Mouse (Mus musculus) left cerebral cortex, adult 8-10 months (tissue): ENCODE data around the gene Dgat2l6. TPM values are rescaled to one million over a fixed set of nuclear protein-coding genes. Genes with fewer than 3 reads are reported as not detected.

Source experiments
- DNase-seq, 2 experiments: peaks; one replicate each; pipeline ENCODE4 v3.0.0; 2022; ENCODE audit warnings: low spot score in 2 of 2
- total RNA-seq, 4 experiments: library from RNA; stranded (reverse); gene quantifications; 2 replicates each; pipeline ENCODE4 v1.2.4; 2022

The Dgat2l6 gene
- total RNA-seq: under 1 TPM; 0.13 to 0.63 (median 0.55) TPM

- DNase-seq: no peak
Observed at GRCm38 (mm10) chrX:100524471-100524870, at the start of gene Dgat2l6. Gene Dgat2l6 (plus strand): TSS chrX:100524838.

GRCm38 (mm10) chrX:100475569-100476223 lies 48.9 kb upstream of the Dgat2l6 start:
- no peak for DNase-seq

- peak; percentile 4 to 18 for DNase-seq
Observed at GRCm38 (mm10) chrX:100480317-100480716, 44.3 kb upstream of the Dgat2l6 start.

DNA sequence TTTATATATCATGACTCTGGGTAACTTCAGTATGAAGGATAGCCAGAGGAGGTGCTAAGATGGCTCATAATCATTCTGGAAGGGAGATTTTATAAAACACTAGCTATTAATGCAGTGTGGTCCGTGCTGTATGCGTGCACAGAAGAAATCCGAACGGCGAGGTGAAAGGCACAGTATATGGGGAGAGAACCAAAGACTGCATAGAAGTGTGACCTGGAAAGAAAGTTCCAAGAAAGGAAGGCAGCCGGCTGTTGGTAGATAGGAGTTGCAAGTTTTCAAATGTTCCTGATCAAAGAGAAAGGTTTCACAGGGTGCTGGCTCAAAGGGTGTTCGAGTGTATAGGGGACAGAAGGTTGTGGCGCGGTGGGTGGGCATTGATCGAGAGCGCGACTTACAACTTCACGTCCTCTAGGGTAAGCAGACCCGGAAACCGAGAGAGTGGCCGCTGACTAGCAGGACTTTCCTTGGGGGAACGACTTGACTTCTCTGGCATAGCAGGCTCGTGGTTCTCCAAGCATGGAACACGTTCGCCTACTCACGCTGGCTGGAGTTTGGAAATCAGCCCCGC lies 31.1 kb upstream of the Dgat2l6 start:
- DNase-seq: no peak

GRCm38 (mm10) chrX:100494068-100494978 lies 30.3 kb upstream of the Dgat2l6 start, which contains the start of gene Igbp1:
Gene Igbp1 (plus strand): TSS chrX:100494291.
- DNase-seq: peak; percentile 32 to 82

GRCm38 (mm10) chrX:100504175-100504851 lies 20.3 kb upstream of the Dgat2l6 start:
- DNase-seq: no peak

DNA sequence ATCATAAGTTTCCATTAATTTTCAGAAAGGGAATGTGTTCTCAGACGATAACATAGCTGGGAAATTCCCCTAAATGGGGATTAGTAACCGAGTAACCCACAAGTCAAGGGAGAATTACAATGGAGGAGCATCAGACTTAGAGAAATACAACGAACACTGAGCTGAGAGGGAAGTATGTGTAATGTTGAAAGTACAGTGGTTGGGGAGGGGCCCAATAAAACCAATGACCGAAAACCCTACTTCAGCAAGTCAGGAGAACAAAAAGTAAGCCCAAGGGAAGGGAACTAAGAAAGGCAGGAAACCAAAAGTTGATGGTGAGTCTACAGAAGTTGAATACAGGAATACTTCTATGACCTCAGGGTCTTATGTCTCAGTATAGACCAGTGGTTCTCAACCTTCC lies 16.5 kb upstream of the Dgat2l6 start:
- DNase-seq: no peak

- no peak for DNase-seq
Observed at GRCm38 (mm10) chrX:100509921-100510320, 14.7 kb upstream of the Dgat2l6 start.

- DNase-seq: peak in 1 of 2 experiments; percentile 45
Observed at GRCm38 (mm10) chrX:100516683-100517082, 8.0 kb upstream of the Dgat2l6 start.

GRCm38 (mm10) chrX:100517626-100518025 lies 7.0 kb upstream of the Dgat2l6 start:
- DNase-seq: peak in 1 of 2 experiments; percentile 69

DNA sequence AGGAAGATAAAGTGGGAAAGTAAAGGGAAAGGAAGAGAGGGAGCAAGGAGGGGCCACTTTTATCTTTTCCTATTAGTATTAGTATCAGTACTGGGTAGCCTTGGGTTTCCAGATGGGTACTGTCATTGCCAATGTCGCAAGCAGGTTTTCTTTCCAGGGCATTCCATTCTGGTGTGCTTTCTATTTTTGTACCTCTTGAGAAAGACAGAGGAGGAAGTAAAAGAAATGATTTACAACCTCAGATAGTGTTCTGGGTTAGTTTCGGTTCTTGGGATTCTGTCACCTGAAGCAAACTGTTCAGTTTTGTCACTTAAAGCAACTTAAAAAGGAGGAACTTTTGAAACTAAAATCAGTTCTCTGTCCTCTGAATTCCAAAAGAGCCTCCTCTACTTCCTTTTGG lies 6.1 kb upstream of the Dgat2l6 start:
- DNase-seq: no peak

DNA sequence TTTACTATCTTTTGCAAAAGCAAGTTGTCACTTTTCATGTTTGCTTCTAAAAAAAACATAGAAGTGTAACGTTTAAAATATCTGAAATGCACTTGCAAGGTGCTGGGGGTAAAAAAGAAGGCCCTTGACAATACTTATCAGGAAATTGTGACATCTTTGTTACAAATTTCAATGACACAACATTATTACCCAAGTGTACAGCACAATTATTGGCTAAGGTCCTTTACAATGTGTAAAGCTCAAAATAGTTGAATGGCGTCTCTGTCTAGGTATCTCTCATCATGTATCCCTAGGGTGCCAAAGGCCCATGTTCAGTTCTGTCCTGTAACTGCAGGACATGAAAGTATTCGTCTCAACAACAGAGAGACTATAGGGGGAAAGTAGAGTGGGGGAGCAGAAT lies 31.4 kb downstream of the Dgat2l6 start:
- DNase-seq: no peak

DNA sequence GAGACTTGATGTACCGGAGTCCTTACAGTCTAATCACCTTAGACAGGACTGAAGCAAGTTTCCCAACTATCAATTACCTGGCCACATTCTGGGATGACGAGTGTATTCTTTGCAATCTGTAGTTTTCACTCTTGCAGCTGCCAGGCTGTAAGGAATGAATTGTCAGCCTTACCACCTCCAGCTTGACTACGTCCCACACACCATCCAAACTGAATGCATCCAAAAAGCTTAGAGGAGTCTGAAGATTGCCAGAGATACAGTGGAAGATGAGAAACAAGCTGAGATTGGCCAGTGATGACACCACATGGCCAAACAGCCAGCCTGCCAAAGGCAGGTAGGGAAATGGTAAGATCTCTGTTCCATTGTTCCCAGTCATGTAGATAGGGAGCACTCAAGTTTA lies 41.1 kb downstream of the Dgat2l6 start:
- peak in 1 of 2 experiments; percentile 14 for DNase-seq

DNA sequence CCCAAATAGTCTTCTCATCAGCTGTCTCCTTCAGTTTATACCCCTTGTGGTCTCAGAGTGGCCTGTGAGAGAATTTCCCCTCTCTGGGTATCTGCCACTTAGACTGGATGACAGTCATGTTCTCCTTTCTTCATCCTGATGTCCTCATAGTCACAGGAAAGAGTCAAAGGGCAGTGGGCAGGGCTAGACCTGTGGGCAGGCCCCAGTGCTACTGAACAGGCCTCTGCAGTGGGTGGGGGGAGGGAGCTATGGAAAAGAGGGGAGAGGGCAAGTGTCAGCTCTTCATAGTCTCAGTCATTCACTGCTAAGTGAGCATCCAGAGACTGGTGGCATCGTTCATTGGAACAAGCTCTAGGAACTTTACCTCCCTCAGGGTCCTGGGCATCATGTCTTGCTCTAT lies 47.3 kb downstream of the Dgat2l6 start, which contains the start of gene Awat1:
TSS of gene Awat1 (plus strand) at position 301 of the 400 bp plus-strand sequence.
- DNase-seq: no peak

- DNase-seq: no peak
Observed at GRCm38 (mm10) chrX:100594791-100595190, 70.2 kb downstream of the Dgat2l6 start, which contains the start of gene P2ry4. Gene P2ry4 (minus strand): TSS chrX:100594869.

Other genes with a start within 250 kb of the Dgat2l6 start
- gene Otud6a, start 95.8 kb upstream of the Dgat2l6 start, total RNA-seq: not detected
- gene Awat2, start 82.1 kb upstream of the Dgat2l6 start, total RNA-seq: under 1 TPM in 1 of 4 experiments, not detected in 3; 0.44 TPM
- 10 to 100 TPM; 37.1 to 41.5 (median 39.7) TPM for gene Igbp1, start 30.5 kb upstream of the Dgat2l6 start, total RNA-seq
- not detected for gene Awat1, start 47.4 kb downstream of the Dgat2l6 start, total RNA-seq
- gene P2ry4, start 70.0 kb downstream of the Dgat2l6 start, total RNA-seq: not detected
- 1 to 10 TPM; 1.6 to 2.0 (median 1.6) TPM for gene Arr3, start 80.7 kb downstream of the Dgat2l6 start, total RNA-seq
- 1 to 10 TPM in 1 of 4 experiments, under 1 TPM in 3; 0.59 to 1.3 (median 0.82) TPM for gene Kif4, start 100.9 kb downstream of the Dgat2l6 start, total RNA-seq
- 10 to 100 TPM; 40.9 to 45.0 (median 42.3) TPM for gene Pdzd11, start 101.7 kb downstream of the Dgat2l6 start, total RNA-seq
- gene Gdpd2, start 205.0 kb downstream of the Dgat2l6 start, total RNA-seq: 10 to 100 TPM in 1 of 4 experiments, 1 to 10 TPM in 3; 5.5 to 10.9 (median 6.8) TPM
- gene Dlg3, start 242.9 kb downstream of the Dgat2l6 start, total RNA-seq: 100 to 1,000 TPM; 121 to 133 (median 126) TPM